Mouse (Mus musculus) adrenal gland, postnatal 25 days (tissue): ENCODE results near the gene Nck2. TPM values are rescaled to one million over a fixed set of nuclear protein-coding genes. Genes with fewer than 3 reads are reported as not detected.

Experiments
- DNase-seq: peaks from one replicate; pipeline ENCODE4 v3.0.0; 2021; ENCODE audit warnings: mixed read lengths
- total RNA-seq: library from RNA; stranded (reverse); gene quantifications from 2 replicates; pipeline ENCODE4 v1.2.3, GENCODE M21; 2021

Nck2 gene
- total RNA-seq, 1 experiment from 2014 or later = 33.1 TPM

DNA sequence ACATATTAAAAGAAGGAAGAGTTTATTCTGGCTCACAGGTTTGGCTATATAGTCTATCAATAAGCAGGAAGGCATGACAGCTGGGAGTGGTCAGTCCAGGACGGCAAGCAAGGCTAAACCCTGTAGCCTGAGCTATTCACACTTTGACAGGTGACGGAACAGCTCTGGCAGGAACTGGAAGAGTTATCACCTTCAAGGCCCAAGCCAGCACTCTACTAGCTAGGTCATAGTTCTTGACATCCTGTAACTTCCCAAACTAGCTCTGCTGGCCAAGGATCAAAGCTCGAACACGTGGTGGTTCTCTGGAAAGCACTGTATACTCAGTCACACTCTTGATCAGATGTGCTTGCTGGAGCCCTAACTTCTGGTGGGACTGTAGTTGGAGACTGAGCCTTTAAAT is 10.5 kb upstream of the Nck2 start:
- DNase-seq = no peak

DNA sequence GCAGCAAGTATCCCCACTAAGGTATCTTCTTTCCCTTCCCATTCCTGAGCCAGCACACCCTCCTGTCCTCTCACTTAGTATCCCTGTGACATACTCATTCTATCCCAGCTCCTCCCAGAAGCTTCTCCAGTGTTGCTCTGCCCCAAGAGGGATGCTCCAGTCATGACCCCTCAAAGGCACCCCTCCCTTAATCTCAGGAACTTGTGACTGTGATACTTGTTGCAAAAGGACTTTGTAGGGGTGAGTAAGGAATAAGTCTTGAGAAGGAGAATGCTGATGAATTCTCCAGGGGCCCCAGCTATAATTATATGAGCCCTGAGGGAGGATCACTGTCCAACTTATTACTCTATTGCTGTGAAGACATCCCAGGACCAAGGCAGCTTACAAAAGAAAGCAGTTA is 7.8 kb upstream of the Nck2 start:
- no peak for DNase-seq

DNA sequence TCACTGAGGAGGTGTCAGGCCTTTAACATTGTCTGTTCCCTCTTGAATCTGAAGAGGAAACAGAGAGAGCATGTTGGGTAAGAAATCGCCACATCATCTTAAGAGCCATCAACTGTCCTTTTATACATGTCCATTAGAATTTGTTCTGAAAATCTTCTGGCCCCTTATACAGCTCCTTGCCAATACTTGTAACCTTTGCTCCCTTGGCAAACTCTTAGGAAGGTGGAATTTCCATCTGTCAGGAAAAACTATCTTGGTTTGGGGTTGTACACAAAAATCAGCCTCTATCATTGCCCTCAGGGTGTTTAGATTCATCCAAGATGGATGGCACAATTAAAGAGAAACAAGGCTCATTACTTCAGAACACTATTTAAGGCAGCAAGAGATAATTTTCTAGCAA is 5.1 kb upstream of the Nck2 start:
- no peak for DNase-seq

DNA sequence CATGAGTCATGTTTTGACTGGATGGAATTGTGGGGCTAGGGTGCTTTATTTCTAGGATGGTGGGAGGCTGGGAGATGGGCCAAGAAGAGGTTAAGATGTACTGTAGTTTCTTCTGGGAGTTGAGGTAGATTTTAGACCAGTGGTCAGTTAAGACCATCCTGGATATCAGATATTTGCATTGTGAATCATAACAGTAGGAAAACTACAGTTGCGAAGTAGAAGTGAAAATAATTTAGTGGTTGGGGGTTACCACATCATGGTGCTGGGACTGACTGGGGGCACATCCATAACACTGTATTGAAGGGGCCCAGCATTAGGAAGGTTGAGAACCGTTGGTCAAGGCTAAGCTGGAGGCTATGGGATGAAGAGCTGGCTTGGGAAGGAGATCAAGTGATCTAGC is 1.8 kb upstream of the Nck2 start:
- DNase-seq = no peak

DNA sequence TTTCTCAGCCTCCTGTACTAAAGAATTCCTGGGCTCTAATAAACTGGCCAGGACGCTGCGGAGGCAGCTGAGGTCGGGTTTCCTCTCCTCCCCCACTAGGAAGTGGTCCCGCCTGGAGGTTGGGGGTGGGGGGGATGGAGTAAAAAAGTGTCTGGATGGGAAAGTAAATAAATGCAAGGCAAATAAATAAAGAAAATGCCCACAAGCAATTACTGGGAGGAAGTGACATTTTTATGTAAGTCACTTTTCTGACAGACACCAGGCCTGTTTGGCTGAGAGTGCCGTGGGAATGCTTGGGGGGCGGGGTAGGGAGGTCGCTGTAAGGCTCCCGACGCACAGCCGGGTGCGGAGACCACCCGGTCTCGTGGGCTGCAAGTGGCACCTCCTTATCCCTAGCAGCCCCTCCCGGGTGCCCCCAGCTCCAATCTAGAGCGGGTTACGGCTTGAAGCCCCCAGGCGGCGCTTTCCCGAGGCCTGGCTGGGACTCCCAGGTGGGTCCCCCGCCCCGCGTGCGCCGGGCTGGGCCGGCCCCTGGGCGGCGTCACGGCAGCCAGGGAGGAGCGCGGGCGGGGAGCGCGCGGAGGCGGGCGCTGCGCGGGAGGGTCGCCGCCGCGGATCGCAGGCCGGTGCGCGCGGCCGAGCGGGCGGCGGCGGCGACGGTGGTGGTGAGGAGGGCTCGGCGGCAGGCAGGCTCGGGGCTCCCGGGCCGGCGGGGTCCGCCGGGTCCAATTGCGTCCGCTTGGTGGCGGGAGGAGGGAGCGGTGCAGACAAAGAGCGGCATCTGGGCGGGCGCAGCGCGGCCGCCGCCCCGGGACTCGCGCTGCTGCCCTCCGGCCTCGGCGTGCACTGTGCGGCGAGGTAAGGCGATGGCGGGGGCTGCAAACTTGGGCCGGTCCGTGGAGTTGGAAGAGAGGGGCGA is 1.1 kb downstream of the Nck2 start:
- DNase-seq = peak; percentile 87

DNA sequence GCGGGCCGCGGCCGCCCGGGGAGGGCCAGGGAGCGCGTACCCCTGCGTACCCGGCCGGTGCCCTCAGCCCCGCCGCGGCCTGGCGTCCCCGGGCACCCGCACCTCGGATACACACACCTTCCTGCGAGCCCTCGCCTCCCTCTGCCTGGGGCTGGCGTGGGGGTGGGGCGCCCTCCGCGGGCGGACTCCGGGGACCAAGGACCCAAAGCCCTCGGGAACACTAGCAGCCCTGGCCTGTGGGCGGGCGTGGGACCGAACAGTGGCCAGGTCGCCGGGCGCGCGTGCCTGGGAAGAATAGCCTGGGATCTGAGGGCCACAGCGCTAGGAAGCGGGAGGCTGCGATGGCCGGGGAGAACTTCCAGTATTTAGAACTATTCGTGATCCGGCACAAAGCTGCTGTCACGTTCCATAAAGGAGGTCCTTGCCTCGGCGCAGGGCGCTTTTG is 1.7 kb downstream of the Nck2 start:
- DNase-seq = peak; percentile 81

DNA sequence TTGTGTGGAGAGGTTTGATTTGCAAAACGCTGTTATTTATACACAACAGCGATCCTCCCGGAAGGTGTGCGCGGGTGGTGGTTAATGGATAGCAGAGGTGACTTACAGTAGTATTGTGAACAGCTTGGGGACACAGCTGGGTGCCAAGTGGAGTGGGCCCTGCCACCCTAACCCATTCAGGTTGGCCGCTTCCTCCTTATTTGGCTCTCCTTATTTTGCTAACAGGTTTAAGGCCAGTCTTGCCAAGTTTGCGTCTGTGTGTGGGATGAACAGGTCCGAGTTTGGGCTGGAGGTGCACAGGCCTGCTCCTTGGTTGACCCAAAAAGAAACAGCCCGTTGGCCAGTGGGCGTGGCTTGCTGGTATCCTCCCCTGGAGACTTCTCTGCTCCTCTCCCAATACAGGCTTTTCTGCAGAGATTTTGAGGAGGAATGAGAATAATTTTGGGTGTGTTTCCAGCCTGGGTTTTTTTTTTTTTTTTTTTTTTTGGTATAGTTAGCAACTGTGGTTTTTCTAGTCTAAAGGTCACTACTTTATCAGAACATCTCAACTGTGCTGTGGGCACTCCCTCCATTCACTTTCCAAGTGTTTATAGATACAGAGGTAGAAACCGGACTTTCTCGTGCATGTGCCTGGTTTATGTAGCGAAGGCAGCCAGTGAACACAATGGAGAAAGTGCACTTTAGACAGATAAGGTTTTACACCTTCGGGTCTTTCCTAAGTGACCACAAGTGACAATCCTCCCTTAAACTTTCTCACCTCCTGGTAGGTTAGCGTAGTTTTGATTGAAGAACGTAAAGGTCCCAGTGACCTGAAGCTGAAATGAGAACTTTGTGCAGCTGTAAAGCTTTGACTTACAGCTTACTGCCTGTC is 2.6 kb downstream of the Nck2 start:
- DNase-seq = peak; percentile 76

DNA sequence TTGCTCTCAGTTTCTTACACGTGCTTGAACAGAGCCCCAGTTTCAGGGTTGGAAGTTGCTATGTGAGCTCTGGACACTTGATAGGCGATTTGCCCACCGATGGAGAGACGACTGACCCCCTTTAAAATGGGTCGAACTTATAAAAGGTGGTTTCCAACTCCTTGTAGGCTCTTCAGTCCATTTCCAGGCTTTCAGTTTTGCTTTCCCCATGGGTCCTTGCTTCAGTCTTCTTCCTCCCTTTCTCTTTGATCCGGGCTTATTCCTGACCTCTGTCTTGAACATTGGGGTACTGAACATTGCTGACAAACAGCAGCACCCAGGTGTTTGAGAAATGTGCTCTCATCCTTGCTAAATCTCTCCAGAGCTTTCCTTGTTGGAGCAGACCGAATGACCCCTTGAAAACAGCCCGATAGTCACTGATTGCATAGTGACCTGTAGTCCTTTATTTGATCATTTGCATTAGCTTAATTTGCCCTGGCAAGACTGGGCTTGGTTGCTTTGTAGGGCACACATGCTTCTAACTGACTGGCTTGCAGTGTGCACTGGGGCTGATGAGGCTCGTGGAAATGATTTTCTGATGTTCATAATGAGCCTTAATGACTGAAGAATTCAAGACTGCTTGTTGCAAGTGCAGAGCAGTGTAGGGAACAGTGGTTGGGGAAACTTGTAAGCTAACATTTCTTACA is 3.4 kb downstream of the Nck2 start:
- DNase-seq = no peak

DNA sequence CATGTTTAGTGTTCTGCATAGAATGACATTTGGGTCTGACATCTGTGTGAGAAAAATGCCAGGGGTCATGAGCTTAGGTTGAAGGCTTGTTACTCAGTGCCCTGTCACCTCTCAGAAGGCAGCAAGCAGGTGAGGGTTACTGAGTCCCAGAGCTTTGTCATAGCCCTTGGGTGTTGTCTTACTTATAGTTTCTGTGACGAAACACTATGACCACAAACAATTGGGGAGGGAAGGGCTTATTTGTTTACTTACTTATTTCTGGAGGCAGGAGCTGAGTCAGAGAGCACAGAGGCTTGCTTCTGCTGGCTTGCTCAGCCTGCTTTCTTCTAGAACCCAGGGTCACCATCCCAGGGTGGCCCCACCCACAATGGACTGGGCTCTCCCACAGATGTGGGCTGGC is 6.4 kb downstream of the Nck2 start:
- no peak for DNase-seq

DNA sequence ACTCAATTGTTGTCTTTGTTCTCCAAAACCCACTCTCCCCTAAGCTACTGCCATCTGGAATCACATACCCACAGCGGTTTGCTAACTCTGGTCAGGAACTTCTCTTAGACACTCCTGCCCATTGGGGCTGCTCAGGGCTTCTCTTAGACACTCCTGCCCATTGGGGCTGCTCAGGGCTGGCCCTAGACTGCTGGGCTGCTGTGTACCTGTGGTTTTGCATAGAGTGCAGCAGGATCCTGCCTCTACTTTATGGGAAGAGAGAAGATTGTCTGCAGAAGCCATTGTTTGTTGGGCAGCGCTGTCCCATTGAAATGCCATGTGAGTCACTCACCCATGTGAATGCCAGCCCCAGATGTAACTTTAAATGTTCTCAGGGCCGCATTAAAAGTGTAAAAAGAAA is 9.3 kb downstream of the Nck2 start:
- no peak for DNase-seq

DNA sequence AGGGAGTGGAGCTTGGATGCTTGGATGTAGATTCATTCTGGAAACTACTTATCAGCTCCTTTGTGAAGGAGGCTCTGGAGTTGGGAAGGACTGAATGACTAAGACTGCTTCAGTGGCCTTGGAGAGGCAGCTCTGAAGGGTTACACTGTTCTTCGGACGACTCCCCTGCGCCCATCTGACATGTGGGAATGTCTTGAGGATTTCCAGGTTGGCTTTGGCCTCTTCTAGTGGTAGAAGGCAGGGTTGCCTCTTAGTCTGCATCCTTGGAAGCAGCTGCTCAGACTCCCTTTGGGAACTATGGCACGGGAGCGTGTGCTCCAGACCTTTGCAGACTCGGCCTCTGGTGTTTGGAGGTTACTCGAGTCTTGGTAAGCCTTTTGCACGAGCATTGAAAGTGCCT is 10.4 kb downstream of the Nck2 start:
- DNase-seq = no peak

DNA sequence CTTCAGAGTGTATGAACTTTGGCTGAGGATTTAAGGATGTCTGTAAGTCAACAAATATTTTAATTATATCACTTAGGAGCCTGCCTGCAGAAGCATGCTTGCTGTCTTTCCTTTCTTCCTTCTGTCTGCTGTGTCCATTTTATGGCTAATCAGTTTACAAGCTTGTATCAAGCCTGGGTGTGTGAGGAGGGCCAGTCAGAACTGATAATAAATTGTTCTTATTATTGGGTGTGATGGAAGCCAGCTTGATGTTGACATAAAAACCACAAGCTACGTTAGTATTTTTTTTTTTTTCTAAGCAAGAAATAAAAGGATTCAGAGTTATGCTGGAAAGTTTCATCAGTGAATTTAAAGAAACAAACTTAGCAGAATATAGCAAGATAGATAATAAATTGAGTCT is 10.8 kb downstream of the Nck2 start:
- DNase-seq = no peak

DNA sequence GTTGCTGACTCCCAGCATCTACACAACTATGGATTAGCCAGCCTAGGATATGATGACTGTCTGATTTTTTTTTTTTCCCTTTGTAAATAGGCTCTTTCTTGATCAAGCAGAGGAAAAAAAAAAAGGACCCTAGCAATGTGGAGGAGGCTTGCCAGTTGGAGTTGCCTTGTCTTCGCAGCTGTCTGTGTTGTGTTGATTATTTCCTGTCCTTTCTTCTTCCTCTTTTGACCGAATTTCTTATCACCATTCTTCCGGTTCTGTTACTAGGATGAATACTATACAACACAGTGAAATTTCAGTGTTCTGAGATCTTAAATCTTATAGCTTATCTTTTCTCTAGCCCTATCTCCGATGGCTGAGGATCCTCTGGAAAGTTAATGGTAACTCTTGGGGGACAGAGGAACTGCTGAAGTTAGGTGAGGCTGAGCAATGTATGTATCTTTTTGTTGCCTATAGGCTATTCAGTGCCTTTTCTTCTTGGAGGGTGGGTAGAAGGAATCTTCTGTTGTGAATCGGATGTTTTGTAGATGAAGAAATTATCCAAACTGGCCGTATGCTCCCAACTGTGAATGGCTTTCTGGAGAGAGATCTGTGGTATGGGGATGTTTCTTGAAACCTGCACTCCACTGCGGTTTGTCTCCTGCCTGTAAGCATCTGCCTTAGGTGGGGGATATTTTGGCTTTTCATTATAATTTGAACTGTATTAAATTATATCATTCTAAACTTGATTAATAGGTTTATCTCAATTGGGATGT is 12.8 kb downstream of the Nck2 start:
- no peak for DNase-seq

DNA sequence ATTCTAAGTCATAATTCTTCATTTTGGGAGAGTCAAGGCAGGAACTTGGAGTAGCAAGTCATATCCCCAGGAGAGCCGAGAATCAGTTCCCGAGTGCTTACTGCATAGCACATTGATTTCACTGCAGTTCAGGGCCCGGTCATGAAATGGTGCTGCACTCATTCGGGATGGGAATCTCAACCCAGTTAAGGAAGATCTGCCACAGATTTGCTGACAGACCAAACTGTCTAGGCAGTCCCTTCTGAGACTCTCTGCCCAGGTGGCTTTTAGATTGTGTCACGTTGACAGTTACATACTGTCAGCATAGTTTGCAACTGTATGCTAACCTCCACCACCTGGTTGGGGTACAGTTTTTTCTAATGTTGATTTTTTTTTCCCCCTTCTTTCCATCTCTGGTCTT is 16.1 kb downstream of the Nck2 start:
- no peak for DNase-seq

DNA sequence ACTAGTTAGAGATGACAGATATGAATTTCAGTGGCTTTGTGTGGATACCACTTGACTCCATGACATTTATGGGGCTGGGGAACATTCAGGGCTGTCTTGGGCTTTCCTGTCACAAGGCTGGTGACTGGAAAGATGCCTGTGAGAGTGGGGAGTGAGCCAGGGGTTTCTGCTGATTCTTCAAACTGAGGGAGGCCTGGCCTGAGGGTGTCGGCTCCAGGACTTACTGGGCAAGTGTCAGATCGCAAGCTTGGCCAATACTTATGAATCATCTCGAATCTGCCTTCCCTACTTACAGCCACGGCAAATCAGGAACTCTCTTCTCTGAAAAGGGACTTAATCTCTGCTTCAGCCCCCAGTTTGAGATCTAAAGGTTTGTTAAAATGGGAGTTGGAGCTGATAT is 18.3 kb downstream of the Nck2 start:
- DNase-seq = no peak

DNA sequence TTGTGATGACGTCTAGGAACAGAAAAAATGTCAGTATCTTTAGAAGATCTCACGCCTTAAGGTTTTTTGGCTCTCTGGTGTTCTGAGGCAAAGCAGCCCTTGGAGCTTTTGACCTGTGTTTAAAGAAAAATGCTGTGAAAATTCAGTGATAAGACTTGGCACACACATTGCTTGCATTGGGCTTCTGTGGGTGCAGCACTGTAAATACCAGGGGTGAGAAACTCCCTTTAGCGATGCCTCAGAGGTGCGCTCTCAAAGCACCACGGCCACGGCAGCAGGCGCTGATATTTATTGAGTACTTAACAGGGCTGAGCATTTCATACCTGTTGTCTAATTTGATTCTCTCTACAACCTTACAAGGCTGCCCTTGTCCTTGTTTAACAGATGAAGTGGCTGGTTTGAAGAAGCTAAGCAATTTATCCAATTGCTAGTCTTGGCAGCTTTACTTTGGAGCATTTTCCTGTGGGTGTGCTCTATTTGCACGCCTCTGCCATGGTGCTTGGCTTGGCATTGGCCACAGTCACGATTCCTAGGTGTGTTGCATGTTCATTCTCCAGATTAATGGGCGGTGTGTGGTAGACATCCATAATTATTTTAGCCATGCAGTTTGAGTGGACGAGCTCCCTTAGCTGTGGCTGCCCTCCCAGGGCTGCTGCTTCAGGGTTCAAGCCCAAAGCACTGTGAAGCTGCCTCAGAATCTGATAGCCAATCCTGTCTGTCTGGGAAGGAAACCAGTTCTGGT is 19.7 kb downstream of the Nck2 start:
- DNase-seq = no peak

DNA sequence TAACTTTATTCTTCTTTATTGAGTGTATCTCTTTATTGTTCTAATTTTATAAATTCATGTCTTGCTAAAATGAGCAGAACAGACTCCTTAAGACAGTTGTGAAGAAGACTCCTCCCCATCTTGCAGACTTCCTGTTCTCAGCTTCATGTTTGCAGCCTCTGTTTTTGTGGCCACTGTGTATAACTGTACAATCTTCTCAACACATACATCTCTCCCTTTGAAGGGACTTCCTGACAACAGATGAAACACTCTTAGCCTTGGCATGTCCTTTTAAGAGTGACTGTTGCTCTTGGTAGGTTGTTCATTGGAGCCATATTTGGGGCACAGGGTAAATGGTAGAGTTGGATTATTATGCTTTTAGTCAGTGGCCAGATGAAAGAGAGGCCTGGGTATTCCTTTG is 20.6 kb downstream of the Nck2 start:
- DNase-seq = no peak

DNA sequence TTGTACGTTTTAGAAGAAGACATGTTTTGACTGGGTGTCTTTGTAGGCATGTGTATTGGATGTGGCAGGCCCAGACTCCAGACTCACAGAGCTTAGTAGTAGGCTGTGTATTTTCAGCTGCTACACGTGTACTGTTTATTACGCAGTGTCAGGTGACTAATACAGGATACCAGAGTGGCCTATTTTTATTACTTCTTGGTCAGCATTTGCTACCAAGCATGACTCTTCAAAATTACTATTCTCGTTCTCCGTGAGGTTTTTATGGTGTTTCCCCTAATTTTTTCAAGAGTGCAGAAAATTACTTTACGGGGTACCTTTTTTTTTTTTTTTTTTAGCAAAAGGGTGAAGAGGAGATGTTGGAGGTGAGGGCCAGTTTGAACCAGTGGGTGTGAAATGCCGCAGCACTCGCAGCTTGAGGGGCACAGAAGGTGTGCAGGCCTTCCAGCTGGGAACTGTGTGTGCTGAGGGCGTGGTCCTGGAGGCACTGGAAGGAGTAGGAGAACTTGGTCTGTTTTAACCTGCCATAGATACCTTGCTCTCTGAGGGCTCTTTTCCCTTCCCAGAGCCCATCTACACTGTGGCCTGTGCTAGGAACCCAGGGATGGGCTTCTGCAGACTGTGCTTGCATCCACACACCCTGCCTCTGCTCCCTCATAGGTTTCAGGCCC is 21.7 kb downstream of the Nck2 start:
- no peak for DNase-seq

DNA sequence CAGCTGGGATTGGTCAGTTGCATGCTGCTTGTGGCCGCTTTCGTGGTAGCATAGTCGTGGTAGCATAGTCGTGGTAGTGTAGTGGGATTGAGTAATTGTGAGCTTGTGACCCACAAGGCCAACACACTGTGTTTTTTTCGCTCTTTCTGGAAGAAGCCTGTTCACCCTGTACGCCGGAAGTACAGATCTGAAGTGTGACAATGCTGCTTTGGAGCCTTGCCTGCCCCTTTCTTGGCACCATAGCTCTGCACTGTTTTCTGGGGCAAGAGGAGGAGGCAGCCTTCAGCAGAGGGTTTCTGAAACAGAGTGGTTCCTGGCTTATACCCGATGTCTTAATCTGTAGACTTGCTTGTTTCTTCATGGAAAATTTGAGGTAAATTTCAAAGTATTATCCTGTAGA is 23.3 kb downstream of the Nck2 start:
- DNase-seq = peak; percentile 33

DNA sequence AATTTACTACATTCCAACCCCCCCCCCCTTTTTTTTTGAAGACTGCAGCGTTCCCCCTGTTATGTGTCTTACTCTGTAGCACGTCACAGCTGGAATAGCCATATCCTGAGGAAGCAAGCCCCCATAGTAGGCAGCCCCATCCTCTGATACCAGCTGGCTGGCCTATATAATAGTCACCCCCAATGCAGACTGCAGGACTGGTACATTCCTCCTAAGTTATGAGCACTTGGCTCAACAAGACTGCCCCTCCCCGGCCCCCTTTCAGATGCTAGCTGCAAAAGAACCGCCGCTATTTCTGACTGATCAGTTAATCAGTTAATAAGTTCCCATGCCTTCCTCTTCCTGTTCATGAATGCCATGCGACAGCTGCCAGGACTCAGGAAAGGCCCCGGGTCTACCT is 23.8 kb downstream of the Nck2 start:
- no peak for DNase-seq

DNA sequence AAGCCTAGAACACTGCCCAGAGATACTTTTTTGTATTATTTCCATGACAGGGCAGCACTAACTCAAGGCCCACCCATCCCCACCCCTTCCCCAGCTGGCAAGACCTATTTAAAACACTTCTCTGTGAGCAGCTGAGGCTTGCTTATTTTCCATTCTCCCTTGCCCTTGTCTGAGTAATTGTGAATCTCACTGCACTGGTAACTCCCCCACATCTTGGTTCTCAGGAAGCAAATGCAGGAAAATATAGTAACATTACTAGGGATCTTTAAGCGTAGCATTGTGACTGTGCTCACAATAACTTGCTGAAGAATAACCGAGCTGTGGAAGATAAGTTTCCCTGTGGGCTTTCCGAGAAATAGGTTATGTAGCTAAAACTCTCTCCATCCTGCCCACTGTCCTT is 24.6 kb downstream of the Nck2 start:
- DNase-seq = no peak
